Mouse (Mus musculus): ENCODE measurements at regions not wholly inside any gene's neighbourhood (a gene's known extent, or its start where the extent isn't known, plus 50 kb on each side); places are given as distances from the start of the nearest gene placed in this dataset.

- no peak overlapping the region for H3K27ac ChIP-seq (replicated peaks)
- H3K4me1 ChIP-seq (replicated peaks): no peaks in the 10 kb centered on the region
- H3K27me3 ChIP-seq: no peaks in the 10 kb centered on the region
- H3K9me3 ChIP-seq (replicated peaks): no peaks in the 10 kb centered on the region
- no peak overlapping the region for H3K9ac ChIP-seq
- ATAC-seq (ENCODE audit: insufficient read depth): no peak
- no peaks in the 10 kb centered on the region for H3K36me3 ChIP-seq (replicated peaks)
- 76% methylated on average over 14 of the region's 14 CpGs for WGBS (ENCODE audit: insufficient replicate concordance)
- no peak overlapping the region for H3K4me2 ChIP-seq
- no peak overlapping the region for H3K4me3 ChIP-seq (replicated peaks)
These were observed 79.4 kb upstream of the Slc25a36 start for GRCm38 (mm10) chr9:97190321-97190860.

DNA sequence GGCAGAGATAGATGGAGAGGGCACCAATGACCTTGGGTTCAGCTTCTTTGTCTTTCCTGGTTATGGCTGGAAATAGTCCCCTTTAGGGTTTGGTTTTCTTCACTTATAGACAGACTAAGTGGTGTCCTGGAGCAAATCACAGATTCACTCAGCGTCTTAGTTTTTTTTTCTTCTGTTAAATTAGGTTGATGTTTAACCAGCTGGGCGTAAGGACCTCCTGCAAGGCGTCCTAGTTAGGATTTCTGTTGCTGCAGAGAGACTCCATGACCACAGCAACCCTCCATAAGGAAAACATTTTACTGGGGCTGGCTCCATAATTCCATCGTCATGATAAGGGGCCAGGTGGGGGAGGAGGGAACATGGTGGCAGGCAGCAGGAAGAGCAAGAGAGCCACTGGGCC lies 78.7 kb upstream of the Slc25a36 start:
- no peak for ATAC-seq (ENCODE audit: insufficient read depth)
- 59% methylated on average over 4 of the region's 4 CpGs for WGBS (ENCODE audit: insufficient replicate concordance)
- no peaks in the 10 kb centered on the region for H3K27me3 ChIP-seq

GRCm38 (mm10) chr9:97188616-97189330 lies 77.8 kb upstream of the Slc25a36 start:
- no peak for ATAC-seq (ENCODE audit: insufficient read depth)
- no peak overlapping the region for H3K9ac ChIP-seq
- 58% methylated on average over 7 of the region's 7 CpGs for whole genome bisulfite sequencing (ENCODE audit: insufficient replicate concordance)
- no peak overlapping the region for H3K4me2 ChIP-seq
- H3K27ac ChIP-seq (replicated peaks): no peak overlapping the region
- H3K27me3 ChIP-seq: no peaks in the 10 kb centered on the region
- no peaks in the 10 kb centered on the region for H3K9me3 ChIP-seq (replicated peaks)
- H3K4me3 ChIP-seq (replicated peaks): no peak overlapping the region
- H3K36me3 ChIP-seq (replicated peaks): no peaks in the 10 kb centered on the region
- H3K4me1 ChIP-seq (replicated peaks): no peaks in the 10 kb centered on the region

More for the DNA sequence above, 78.7 kb upstream of the Slc25a36 start:
- Histone ChIP-seq H3K36me3 (replicated peaks) (no peaks in the 10 kb centered on the region), H3K4me1 (replicated peaks) (no peaks in the 10 kb centered on the region), H3K27ac (replicated peaks) (no peak overlapping the region), H3K9me3 (replicated peaks) (no peaks in the 10 kb centered on the region), H3K9ac (no peak overlapping the region), H3K4me3 (replicated peaks) (no peak overlapping the region), H3K4me2 (no peak overlapping the region)

GRCm38 (mm10) chr9:97173230-97173951 lies 62.4 kb upstream of the Slc25a36 start:
- Histone ChIP-seq H3K27me3 (no peaks in the 10 kb centered on the region; the same call in 1 of the 2 replicates), H3K4me2 (no peak overlapping the region), H3K9ac (no peak overlapping the region), H3K27ac (replicated peaks) (no peak overlapping the region), H3K4me1 (replicated peaks) (no peaks in the 10 kb centered on the region), H3K4me3 (replicated peaks) (no peak overlapping the region), H3K36me3 (replicated peaks) (no peaks in the 10 kb centered on the region), H3K9me3 (replicated peaks) (no peaks in the 10 kb centered on the region)
- 50% methylated on average over 5 of the region's 5 CpGs for WGBS (ENCODE audit: insufficient replicate concordance)
- ATAC-seq (ENCODE audit: insufficient read depth): no peak

DNA sequence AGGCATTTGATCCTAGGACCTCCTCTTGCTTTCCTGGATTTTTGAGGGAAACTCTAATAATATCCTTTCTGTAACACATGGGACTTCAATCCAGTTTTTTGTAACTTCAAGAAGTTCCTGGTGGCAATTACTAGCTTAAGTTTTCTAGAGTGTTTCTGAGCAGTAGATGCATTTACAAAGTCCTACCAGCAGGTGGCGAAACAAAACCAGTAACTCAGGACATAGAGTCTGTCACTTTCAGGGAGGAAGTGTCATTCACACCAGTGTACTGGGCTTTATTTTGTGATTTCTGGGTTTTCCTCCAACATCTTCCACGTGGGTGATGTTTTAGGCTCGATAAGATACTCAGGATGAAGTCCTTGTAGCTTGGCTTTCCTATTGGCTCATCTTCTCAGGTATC lies 61.1 kb upstream of the Slc25a36 start:
- H3K4me3 ChIP-seq (replicated peaks): no peak overlapping the region
- WGBS (ENCODE audit: insufficient replicate concordance): 8% methylated on average over 3 of the region's 3 CpGs
- no peaks in the 10 kb centered on the region for H3K36me3 ChIP-seq (replicated peaks)
- H3K9ac ChIP-seq: no peak overlapping the region
- no peak overlapping the region for H3K27ac ChIP-seq (replicated peaks)
- peaks cover 10% of the 10 kb centered on the region for H3K27me3 ChIP-seq
- H3K9me3 ChIP-seq (replicated peaks): no peaks in the 10 kb centered on the region
- ATAC-seq (ENCODE audit: insufficient read depth): no peak
- H3K4me1 ChIP-seq (replicated peaks): no peaks in the 10 kb centered on the region
- H3K4me2 ChIP-seq: no peak overlapping the region

DNA sequence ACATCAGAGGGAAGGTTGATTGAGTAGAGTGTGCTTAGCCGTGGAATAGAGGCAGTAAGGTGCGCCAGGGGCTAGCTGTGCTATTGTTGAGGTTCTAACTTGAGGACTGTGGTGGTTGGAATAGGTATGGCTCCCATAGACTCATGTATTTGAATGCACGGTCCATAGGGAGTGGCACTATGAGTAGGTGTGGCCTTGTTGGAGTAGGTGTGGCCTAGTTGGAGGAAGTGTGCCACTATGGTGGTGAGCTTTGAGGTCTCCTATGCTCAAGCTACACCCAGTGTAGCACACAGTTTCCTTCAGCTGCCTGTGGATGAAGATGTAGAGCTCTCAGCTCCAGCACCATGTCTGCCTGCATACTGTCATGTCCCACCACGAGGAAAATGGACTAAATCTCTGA lies 60.5 kb upstream of the Slc25a36 start:
- WGBS (ENCODE audit: insufficient replicate concordance): 66% methylated on average over 4 of the region's 4 CpGs
- H3K27me3 ChIP-seq: peaks cover 10% of the 10 kb centered on the region
- no peak for ATAC-seq (ENCODE audit: insufficient read depth)

DNA sequence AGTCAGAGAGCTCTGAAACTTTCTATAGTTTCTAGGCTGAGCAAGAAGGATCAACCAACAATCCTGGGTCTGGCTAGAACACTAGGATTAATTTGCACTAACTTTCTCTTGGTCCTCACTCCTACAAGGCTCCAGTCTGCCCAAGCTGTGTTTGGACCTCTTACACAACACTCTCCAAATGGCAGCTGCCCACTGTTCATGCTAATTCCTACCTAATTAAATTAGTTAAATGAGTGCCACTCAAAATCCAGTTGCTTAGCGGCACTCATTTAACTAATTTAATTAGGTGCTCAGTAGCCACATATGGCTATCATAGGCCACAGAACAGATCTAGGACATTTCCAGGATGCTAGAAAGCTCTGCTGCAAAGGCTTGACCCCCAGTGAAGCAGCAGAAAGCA lies 59.9 kb upstream of the Slc25a36 start:
- ATAC-seq (ENCODE audit: insufficient read depth): no peak
- Histone ChIP-seq H3K27ac (replicated peaks) (no peak overlapping the region), H3K4me1 (replicated peaks) (no peaks in the 10 kb centered on the region), H3K9ac (no peak overlapping the region), H3K9me3 (replicated peaks) (no peaks in the 10 kb centered on the region), H3K4me3 (replicated peaks) (no peak overlapping the region), H3K27me3 (peaks cover 15% of the 10 kb centered on the region), H3K4me2 (no peak overlapping the region), H3K36me3 (replicated peaks) (no peaks in the 10 kb centered on the region)
- 79% methylated on average over 1 of the region's 1 CpGs for WGBS (ENCODE audit: insufficient replicate concordance)

More for the DNA sequence above, 60.5 kb upstream of the Slc25a36 start:
- H3K36me3 ChIP-seq (replicated peaks): no peaks in the 10 kb centered on the region
- H3K4me2 ChIP-seq: no peak overlapping the region
- no peak overlapping the region for H3K9ac ChIP-seq
- no peaks in the 10 kb centered on the region for H3K9me3 ChIP-seq (replicated peaks)
- H3K4me1 ChIP-seq (replicated peaks): no peaks in the 10 kb centered on the region
- H3K4me3 ChIP-seq (replicated peaks): no peak overlapping the region
- no peak overlapping the region for H3K27ac ChIP-seq (replicated peaks)

GRCm38 (mm10) chr9:97162465-97162864 lies 51.5 kb upstream of the Slc25a36 start:
- no peak for ATAC-seq (ENCODE audit: insufficient read depth)
- no peak overlapping the region for H3K4me3 ChIP-seq (replicated peaks)
- no peaks in the 10 kb centered on the region for H3K9me3 ChIP-seq (replicated peaks)
- WGBS (ENCODE audit: insufficient replicate concordance): 29% methylated on average over 2 of the region's 2 CpGs
- H3K4me1 ChIP-seq (replicated peaks): no peaks in the 10 kb centered on the region
- H3K4me2 ChIP-seq: no peak overlapping the region
- no peaks in the 10 kb centered on the region for H3K36me3 ChIP-seq (replicated peaks)
- H3K9ac ChIP-seq: no peak overlapping the region
- H3K27ac ChIP-seq (replicated peaks): no peak overlapping the region
- H3K27me3 ChIP-seq: peaks cover 57% of the 10 kb centered on the region

All from liver, embryonic 15.5 days (tissue).